Mouse (Mus musculus) E14TG2a.4 (cell line): ENCODE results near the gene Pacs2.

Source experiments
- CTCF ChIP-seq: conservative IDR thresholded peaks from 2 replicates; pipeline ENCODE4 v1.5.1; 2014; ENCODE audit warnings: low read length
- NANOG ChIP-seq: IDR thresholded peaks from 2 replicates; pipeline ENCODE4 v1.6.1; 2014; ENCODE audit warnings: borderline replicate concordance, low read length, mixed read lengths
- POU5F1 ChIP-seq: IDR thresholded peaks from 2 replicates; pipeline ENCODE4 v1.6.1; 2014; ENCODE audit warnings: low read length, borderline replicate concordance

DNA sequence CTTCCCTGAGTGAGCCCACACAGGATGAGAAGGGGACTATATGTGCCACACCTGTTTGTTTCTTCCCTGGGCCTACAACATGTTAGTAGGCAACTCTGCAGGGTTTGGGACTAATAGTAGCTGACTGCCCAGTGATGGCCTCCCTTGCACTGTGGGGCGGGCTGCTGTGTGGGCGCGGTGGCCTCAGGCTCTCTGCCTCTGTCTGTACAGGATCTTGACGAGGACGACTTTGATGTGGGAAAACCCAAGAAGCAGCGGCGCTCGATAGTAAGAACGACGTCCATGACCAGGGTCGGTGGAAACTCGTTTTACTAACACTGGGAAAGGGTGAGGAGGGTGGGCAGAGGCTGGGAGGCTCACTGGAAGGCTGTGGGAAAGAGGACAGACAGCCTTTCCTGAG, 36.4 kb downstream of the Pacs2 start:
- TF ChIP-seq CTCF = no peak
- no peak for TF ChIP-seq NANOG
- no peak for TF ChIP-seq POU5F1
